8 mouse cellular contexts compared by ENCODE assay signal in the genomic region with DNA sequence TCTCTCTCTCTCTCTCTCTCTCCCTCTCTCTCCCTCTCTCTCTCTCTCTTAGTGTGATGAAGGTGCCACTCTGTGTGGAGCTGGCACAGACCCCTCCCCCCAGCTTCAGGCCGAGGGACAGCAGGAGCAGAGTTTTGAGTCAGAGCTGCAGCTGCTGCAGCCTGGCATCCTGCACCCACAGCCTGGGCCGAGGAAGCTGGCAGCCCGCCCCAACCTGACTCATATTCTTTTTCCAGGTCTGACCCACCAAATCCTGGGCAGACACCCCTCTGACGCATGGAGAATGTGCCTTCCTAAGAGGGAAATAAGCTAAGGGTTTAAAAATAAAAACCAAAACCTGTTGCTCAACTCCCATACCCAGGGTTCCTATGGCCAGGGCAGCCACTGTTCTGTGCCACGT. TPM values are rescaled to one million over a fixed set of nuclear protein-coding genes. Genes with fewer than 3 reads are reported as not detected.
DNase-seq lines count a peak whose midpoint lies in the region; ATAC-seq lines count a peak whose summit lies in the region.

No protein-coding gene starts in this region.

- no peaks in the 10 kb centered on the region for H3K9me3 ChIP-seq in heart, embryonic 11.5 days (replicated peaks; ENCODE audit: control insufficient read depth, low read length)
- H3K9me3 ChIP-seq in embryonic facial prominence, embryonic 10.5 days: no peaks in the 10 kb centered on the region
- no peaks in the 10 kb centered on the region for H3K9me3 ChIP-seq in heart, embryonic 14.5 days (ENCODE audit: control insufficient read depth, low read length)

- no peak overlapping the region for H3K4me2 ChIP-seq in heart, embryonic 11.5 days
- 0 out of 2 replicates have a peak overlapping the region, but pooled peaks have one; percentile 13 for H3K4me2 ChIP-seq in heart, embryonic 14.5 days (ENCODE audit: low read length)

- ATAC-seq in heart, embryonic 11.5 days (replicated peaks; ENCODE audit: insufficient number of reproducible peaks, low FRiP score, low TSS enrichment): no peak
- ATAC-seq in heart, embryonic 14.5 days (ENCODE audit: insufficient number of reproducible peaks, insufficient read depth, low FRiP score, low read depth): peak; percentile 17; the same call in 1 of the 2 replicates

- H3K27me3 ChIP-seq in heart, embryonic 11.5 days (ENCODE audit: control insufficient read depth, insufficient read depth, low read length): peaks cover 4% of the 10 kb centered on the region; the same call in 1 of the 2 replicates
- H3K27me3 ChIP-seq in embryonic facial prominence, embryonic 10.5 days (replicated peaks; ENCODE audit: low read depth, poor library complexity, severe bottlenecking): no peaks in the 10 kb centered on the region
- H3K27me3 ChIP-seq in heart, embryonic 14.5 days (ENCODE audit: control insufficient read depth, insufficient read depth, low read length): 0 out of 2 replicates have a peak, but pooled peaks cover 6% of the 10 kb centered on the region

- no peak overlapping the region for H3K4me3 ChIP-seq in heart, embryonic 11.5 days (ENCODE audit: low read depth, low read length)
- H3K4me3 ChIP-seq in embryonic facial prominence, embryonic 10.5 days: no peak overlapping the region
- H3K4me3 ChIP-seq in heart, embryonic 14.5 days (ENCODE audit: control insufficient read depth in 1 of 2, insufficient read depth in 1 of 2, low read depth in 1 of 2, low read length in 2 of 2): no peak overlapping the region

- H3K4me1 ChIP-seq in heart, embryonic 11.5 days (ENCODE audit: control insufficient read depth, insufficient read depth, low read length): peaks cover 21% of the 10 kb centered on the region
- H3K4me1 ChIP-seq in embryonic facial prominence, embryonic 10.5 days: peaks cover 40% of the 10 kb centered on the region
- H3K4me1 ChIP-seq in heart, embryonic 14.5 days (ENCODE audit: control insufficient read depth in 2 of 2, insufficient read depth in 2 of 2, low read length in 2 of 2): peaks cover 40 to 57% of the 10 kb centered on the region in 2 experiments

- no peak overlapping the region for H3K9ac ChIP-seq in heart, embryonic 11.5 days (ENCODE audit: low read depth, low read length)
- peak overlapping the region; percentile 38; the same call in 1 of the 2 replicates for H3K9ac ChIP-seq in heart, embryonic 14.5 days (ENCODE audit: low read length)

- H3K27ac ChIP-seq in heart, embryonic 11.5 days (ENCODE audit: low read depth, low read length): no peak overlapping the region
- H3K27ac ChIP-seq in embryonic facial prominence, embryonic 10.5 days (replicated peaks): peak overlapping the region; percentile 51
- peak overlapping the region; percentile 28 to 58; a peak in 3 of 4 replicates for H3K27ac ChIP-seq in heart, embryonic 14.5 days (replicated peaks in 1 of 2; ENCODE audit: control insufficient read depth in 1 of 2, insufficient read depth in 1 of 2, low read depth in 2 of 2, low read length in 2 of 2)

- peak; percentile 96 for DNase-seq in heart, adult 11 months
- DNase-seq in adipocyte (ENCODE audit: low spot score): peak; percentile 64
- DNase-seq in embryonic facial prominence, embryonic 10.5 days (ENCODE audit: low spot score): no peak
- DNase-seq in left cerebral cortex, adult 18-20 months (ENCODE audit: low spot score in 2 of 2): peak; percentile 79 to 90
- peak; percentile 75 to 79 for DNase-seq in right cerebral cortex, postnatal 36 days (ENCODE audit: low spot score in 2 of 2)
- DNase-seq in kidney, adult 11 months: no peak

- 49% methylated on average over 5 of the region's 5 CpGs for WGBS in heart, embryonic 11.5 days (ENCODE audit: insufficient replicate concordance)
- 64% methylated on average over 5 of the region's 5 CpGs for WGBS in embryonic facial prominence, embryonic 10.5 days
- WGBS in heart, embryonic 14.5 days: 32% methylated on average over 5 of the region's 5 CpGs

- no peaks in the 10 kb centered on the region for H3K36me3 ChIP-seq in heart, embryonic 11.5 days (ENCODE audit: control insufficient read depth, insufficient read depth, low read length)
- H3K36me3 ChIP-seq in embryonic facial prominence, embryonic 10.5 days (replicated peaks): no peaks in the 10 kb centered on the region
- H3K36me3 ChIP-seq in heart, embryonic 14.5 days (ENCODE audit: control insufficient read depth, insufficient read depth, low read length): no peaks in the 10 kb centered on the region

RNA-seq across cellular contexts. Expression of a gene that starts 9.8 kb away (rescaled TPM):
- 0.57 and 0.73 TPM in 2 replicates for polyA plus RNA-seq in heart, embryonic 11.5 days (2014; fragmentation: Nextera tagmentation; extraction: Ambion mirVana)
- polyA plus RNA-seq in embryonic facial prominence, embryonic 10.5 days (2016; fragmentation: Nextera tagmentation; extraction: Ambion mirVana): 1.8 and 1.9 TPM in 2 replicates
- 0.24 and 0.26 TPM in 2 replicates for polyA plus RNA-seq in heart, embryonic 14.5 days (2014; fragmentation: Nextera tagmentation; extraction: Ambion mirVana)
- 1 to 10 TPM in 1 of 2 experiments, under 1 TPM in 1; 0.65 to 1.1 TPM for total RNA-seq in left cerebral cortex, adult 18-20 months (2021)

Comparison
In these comparisons a context has a peak if more than half of its experiments do, and no peak if none do; other contexts are left out.
1. DNase-seq: peak in heart, adult 11 months (single experiment), adipocyte (single experiment), left cerebral cortex, adult 18-20 months (2 of 2) and right cerebral cortex, postnatal 36 days (2 of 2); none in embryonic facial prominence, embryonic 10.5 days (single experiment) and kidney, adult 11 months (single experiment).